Mouse (Mus musculus) right cerebral cortex, postnatal 14 days (tissue): ENCODE results near the gene Prss54.
"Not testable (repeated sequence)": the region's sequence is repeated elsewhere in the genome, so short reads cannot be mapped to it uniquely, and the experiment has no call there.

Source experiments
- DNase-seq: peaks from one replicate; pipeline ENCODE4 v3.0.0; 2022

Prss54 gene

GRCm38 (mm10) chr8:95576240-95576639 lies at the start of gene Prss54:
Gene Prss54 (minus strand): TSS chr8:95576340.
- DNase-seq, result no peak

DNA sequence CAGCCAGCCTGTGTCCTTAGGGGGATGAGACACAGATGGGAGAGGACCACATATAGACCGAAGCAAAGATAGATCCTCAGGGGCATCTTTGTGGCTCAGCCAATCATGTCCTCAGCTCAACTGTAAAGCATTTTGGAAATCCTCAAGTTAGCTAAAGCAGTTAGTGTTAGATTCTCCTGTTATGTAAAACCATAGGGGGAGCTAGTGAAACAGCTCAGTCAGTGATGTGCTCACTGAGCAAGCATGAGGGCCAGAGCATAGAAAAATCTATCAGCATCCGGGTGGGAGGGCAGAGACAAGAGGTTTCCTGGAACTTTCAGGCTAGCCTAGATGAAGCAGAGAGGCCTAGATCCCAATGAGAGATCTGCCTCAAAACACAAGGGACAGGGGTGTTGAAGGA lies 48.7 kb upstream of the Prss54 start:
- DNase-seq, result no peak

DNA sequence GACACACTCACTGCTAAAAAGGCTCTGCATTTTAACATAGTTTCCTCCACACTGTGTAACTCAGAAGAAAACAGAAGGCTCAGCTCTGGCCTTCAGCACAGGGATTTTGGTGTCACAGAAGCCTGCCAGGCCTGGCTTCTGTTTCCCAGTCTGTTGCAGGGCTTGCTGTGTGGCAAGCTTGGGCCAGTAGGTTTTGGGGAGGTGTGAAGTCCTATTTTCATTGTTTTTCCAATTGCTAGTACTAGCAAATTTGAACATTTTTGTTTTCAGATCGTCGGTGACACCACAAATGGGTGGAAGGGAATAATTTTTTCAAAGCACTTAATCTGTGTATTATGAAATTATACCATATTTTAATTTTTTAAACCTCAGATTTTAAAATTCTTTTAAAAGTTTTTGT lies 43.9 kb upstream of the Prss54 start:
- DNase-seq, result no peak

DNA sequence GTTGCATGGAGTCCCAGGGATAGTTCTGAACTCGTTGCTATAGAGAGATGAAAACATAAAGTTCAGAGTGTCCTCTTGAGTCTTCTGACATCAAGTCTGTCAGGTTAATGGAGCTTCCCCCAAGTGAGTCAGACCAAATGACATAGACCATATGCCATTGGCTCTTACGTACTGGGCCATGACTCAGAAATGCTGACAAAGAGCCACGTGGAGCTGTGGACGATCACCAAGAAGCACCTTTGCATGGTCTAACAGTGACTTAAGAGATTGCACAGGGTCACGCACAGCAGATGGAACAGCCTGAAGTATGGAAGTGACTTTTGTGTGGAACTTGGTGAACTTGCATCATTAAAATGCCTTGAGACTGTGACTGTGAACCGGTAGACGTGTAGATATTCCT lies 40.2 kb upstream of the Prss54 start:
- no peak for DNase-seq

DNA sequence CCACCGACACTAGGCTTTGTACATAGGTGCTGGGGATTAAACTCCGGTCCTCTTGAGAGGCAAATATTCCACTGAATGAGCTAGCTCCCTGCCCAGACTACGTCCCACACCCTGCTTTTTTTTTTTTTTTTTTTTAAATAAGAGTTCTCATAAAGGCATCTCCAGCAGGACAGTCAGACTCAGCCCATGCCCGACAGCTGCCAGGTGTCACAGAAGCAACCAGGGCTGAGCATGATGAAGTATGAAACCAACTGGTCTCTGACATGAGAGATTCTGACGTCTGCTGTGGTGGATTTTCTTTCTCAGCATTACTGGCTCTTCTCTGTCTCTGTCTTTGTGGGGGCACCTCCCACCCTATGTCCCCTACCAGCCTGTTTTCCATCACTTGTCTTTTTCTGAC lies 35.6 kb upstream of the Prss54 start:
- no peak for DNase-seq

DNA sequence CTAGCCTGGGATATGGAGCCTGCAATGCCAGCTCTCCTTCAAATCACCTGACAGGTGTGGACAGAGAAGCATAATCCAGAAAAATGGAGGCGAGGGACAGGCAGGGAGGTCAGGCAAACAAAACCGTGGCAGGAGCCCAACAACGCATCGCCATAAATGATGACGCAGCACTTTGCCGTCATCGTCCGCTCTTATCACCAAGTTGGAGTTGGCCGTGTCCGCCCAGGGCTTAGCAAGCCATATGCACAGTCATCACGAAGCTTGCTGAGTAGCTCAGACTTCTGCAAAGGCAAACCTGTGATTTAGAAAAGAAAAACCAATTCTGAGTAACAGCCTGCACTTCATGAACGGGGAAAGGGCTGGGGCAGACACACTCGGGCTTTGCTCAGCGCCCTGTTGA lies 34.6 kb upstream of the Prss54 start:
- DNase-seq, result no peak

DNA sequence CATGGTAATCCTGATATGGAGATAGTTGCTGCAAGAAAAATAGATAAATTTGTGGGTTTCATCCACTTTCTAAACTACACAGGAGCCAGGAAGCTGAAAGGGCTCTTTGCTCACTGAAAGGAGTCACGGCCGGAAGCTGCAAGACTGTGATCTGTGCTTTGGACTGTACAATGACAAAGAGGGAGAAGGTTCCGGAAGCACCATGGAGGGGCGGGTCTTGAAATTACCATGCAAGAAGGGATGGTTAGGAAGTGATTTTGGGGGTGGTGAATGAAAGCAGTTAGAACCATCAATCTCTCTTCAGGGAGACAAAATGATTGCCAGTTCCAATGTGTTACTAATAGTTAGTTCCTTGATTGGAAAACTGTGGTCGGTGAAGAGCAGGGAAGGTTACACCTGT lies 33.3 kb upstream of the Prss54 start:
- no peak for DNase-seq

GRCm38 (mm10) chr8:95607210-95607609 lies 31.1 kb upstream of the Prss54 start:
- DNase-seq, result no peak

- DNase-seq, result not testable (repeated sequence)
These were observed 30.4 kb upstream of the Prss54 start for GRCm38 (mm10) chr8:95606509-95606908.

GRCm38 (mm10) chr8:95602168-95602567 lies 26.0 kb upstream of the Prss54 start:
- no peak for DNase-seq

DNA sequence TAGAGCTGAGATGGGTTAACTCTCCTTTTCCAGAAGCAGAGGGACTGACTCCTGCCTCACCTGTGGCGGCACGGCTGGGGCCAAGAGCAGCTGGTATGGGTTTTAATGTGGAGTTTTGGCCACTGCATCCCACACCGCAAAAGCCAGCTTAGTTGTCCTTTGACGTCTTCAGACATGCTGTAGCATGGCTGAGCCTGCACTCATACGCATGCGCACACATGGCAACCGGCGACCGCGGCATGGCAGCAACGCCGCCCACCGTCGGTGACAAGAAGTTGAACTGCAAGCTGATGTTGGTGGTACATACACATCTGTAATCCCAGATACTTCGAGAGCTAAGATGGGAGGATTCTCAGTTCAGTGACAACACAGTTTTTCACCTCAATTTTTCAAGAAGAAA lies 25.2 kb upstream of the Prss54 start:
- no peak for DNase-seq

GRCm38 (mm10) chr8:95599861-95600260 lies 23.7 kb upstream of the Prss54 start:
- DNase-seq, result peak; percentile 59

DNA sequence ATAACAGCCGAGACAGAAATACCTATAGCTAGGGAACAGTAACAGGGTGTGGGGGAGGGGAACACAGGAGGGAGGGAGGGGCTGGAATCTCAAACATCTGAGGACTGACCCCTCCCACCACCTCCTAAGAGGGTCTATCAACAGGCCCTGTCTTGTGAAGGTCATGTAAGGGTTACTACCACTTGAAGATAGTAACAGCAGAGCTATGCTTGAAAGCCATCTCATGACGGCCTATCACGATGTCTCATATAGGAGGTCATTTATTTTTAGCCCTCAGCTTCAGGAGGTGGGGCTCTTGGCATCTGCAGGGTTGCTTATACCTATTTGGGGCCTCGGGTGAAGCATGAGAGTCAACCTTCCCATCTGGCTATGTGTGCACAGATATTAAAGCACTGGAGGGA lies 20.7 kb upstream of the Prss54 start:
- no peak for DNase-seq

- no peak for DNase-seq
These were observed 19.0 kb upstream of the Prss54 start for GRCm38 (mm10) chr8:95595131-95595530.

- no peak for DNase-seq
These were observed 17.6 kb upstream of the Prss54 start for GRCm38 (mm10) chr8:95593439-95594393.

DNA sequence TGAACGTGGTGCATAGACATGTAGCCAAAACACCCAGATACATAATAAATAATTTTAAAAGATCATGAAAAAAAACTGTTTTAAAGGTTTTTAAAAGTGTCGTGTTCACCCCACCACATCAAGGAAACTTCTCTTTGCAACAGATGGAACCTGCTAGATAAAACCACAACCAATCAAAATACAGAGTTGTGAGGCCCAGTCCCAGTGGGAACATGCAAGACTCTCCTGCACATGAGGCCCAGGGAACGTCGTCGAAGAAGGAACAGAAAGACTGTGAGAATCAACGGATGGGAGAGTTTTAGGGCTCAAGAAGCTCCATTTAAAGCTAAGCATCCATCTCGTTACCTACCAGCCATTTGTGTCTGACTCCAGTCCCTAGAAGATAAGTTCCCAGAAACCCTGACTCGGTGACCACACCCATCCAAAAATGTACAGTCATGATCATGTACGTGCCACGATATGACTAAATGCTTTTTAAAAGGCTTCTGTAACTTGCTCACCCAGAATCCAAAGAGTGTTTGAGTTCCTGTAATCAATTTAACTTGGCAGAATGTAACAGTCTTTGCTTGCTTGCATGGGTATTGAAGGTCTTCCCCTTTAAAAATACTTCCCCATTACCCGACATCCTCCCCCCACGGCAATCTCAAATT lies 16.1 kb upstream of the Prss54 start:
- DNase-seq, result no peak

GRCm38 (mm10) chr8:95590539-95590938 lies 14.4 kb upstream of the Prss54 start:
- no peak for DNase-seq

DNA sequence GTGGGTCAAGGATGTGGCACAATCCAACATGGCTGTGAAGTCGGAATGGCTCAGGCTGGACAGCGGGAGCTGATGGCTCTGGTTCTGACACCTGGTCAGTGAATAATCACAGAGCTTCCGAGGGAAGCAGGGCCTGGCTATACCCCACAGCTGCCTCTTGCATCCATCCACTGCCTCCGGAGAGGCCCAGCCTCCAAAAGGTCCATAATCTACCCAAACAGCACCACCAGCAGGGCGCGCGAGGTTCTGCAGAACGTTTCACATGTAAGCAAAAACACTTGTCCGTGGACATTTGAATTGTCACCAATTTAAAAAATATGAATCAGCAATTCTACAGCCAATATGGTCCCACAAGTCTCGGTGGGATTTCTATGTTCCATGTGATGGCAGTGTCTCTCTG lies 13.1 kb upstream of the Prss54 start:
- DNase-seq, result no peak

GRCm38 (mm10) chr8:95587339-95587738 lies 11.2 kb upstream of the Prss54 start:
- DNase-seq, result no peak

DNA sequence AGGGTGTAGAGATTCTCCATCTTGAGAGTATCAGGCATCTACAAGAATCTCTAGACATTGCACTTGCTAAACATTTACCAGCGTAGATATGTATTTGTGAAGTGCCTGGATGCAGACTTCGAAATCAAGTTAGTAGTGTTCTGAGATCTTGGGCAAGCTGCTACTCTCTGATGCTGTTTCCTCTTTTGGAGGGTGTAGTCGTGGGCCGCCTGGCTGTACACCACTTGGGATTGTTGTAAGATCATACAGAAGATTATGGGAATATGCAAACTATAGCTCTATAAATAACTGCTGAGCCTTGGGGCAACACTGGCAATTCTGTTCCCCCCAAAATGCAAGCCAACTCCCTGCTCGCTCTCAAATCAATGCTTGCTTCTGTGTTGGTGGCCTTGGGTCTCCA lies 3.0 kb downstream of the Prss54 start:
- DNase-seq, result no peak

GRCm38 (mm10) chr8:95566809-95567208 lies 9.3 kb downstream of the Prss54 start:
- no peak for DNase-seq

DNA sequence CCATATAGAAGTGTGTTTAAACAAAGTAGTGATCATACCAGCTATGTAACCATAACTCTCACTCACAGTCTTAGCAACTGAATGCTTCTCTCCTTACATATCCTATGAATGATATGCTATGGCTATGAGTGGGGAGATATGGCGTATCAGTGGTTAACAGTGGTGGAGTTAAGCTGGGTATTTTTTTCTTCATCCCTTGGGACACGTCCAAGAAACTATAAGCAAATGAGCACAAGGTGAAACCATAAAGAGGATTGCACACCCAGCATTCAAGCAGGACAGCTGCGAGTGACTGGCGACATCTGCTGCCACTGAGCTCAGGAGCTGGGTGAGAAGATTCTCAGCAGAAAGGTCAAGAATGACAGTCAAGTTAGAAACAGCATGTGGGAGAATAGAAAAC lies 9.9 kb downstream of the Prss54 start:
- DNase-seq, result no peak

DNA sequence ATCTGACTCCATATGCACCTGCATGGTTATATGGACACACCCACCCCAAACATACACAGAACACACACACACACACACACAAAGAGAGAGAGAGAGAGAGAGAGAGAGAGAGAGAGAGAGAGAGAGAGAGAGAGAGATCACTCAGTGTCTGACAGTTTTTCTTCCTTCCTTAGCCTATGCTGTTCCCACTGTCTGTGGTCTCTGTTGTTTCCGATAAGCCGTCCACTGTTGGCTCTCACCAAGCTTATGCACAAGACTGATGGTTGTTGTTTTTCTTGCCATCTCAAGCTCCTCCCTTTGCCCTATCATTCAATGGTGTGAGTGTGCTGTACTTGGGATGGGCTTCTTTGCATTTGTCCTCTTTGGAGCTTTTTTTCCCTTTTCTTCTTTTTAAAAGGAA lies 20.2 kb downstream of the Prss54 start:
- DNase-seq, result no peak

GRCm38 (mm10) chr8:95551577-95551976 lies 24.6 kb downstream of the Prss54 start:
- DNase-seq, result no peak
